Mouse (Mus musculus) skeletal muscle tissue, adult 2 months (tissue): ENCODE measurements at regions not wholly inside any gene's neighbourhood (a gene's known extent, or its start where the extent isn't known, plus 50 kb on each side); places are given as distances from the start of the nearest gene placed in this dataset.
A peak's percentile ranks its signal among the peaks of the same experiment; 100 is the strongest.

Experiments used
- DNase-seq: peaks from one replicate; pipeline ENCODE4 v3.0.0-alpha.2; 2012; ENCODE audit warnings: low read depth, low spot score

DNA sequence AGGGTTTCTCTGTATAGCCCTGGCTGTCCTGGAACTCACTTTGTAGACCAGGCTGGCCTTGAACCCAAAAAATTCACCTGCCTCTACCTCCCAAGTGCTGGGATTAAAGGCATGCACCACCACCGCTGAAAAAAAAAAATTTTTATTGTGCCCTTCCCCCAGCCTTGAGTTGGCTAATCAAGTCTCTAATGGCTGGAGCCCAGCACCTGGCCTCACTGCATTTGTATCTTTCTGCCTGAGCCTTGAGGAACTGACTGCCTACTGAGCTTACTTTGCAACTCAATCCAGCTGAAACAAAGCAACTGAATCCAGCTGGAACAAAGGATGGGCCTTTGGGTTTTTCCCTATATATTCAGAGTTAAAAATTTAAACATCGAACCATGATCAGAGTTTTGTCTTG lies 153.3 kb upstream of the Ccnh start:
- no peak for DNase-seq

DNA sequence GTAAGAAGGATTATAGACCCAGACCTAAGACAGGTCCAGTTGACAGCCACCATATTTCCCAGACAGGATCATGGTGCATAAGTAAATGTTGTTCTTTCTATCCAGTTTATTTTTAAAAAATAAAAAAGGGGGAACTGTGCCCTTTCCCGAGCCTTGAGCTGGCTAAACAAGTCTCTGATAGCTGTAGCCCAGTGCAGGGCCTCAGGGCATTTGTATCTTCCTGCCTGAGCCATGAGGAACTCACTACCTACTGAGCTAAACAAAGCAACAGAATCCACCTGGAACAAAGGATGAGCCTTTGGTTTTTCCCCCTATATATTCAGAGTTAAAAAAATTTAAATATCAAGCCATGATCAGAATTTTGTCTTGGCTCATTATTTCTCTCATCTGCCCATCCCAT lies 152.4 kb upstream of the Ccnh start:
- no peak for DNase-seq

DNA sequence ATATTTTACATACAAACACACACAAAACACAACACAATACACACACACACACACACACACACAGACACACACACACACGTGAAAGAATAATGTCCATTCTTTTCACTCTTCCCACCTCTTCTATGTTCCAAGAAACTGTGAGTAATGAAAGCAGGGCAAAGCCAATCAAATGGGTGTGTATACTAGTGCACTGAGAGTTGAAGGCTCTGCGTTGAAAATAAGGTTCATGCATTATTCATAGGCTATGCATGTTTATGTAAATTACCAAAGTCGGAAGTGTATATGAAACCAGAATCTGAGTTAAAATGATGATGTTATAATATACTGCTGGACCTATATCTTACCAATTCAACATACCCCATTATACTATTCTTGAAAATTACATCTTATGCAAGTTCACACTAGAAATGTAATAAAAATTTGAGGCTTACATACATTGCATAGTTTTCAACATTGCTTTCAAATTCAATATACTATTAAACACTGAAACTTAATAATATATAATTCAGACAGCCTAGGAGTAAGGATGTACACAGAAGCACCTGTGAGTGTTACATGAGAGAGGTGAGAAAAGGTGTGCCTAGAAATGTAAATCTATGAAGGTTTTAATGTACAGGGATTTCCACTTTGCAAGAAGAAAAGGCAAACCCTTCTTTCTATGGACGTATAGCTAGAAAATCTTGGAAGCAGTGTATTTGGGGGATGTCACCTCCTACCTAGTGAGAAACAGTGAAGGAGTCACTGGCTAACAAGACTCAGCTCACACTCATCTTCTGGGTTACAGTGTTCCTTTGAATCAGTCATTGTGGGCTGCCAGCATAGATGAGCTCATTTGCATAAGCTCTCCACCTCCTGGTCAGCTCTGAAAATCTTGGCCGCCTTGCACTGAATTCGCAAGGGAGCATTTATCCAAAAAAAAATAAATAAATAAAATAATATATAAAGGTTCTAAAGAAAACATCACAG lies 122.3 kb upstream of the Ccnh start:
- no peak for DNase-seq

DNA sequence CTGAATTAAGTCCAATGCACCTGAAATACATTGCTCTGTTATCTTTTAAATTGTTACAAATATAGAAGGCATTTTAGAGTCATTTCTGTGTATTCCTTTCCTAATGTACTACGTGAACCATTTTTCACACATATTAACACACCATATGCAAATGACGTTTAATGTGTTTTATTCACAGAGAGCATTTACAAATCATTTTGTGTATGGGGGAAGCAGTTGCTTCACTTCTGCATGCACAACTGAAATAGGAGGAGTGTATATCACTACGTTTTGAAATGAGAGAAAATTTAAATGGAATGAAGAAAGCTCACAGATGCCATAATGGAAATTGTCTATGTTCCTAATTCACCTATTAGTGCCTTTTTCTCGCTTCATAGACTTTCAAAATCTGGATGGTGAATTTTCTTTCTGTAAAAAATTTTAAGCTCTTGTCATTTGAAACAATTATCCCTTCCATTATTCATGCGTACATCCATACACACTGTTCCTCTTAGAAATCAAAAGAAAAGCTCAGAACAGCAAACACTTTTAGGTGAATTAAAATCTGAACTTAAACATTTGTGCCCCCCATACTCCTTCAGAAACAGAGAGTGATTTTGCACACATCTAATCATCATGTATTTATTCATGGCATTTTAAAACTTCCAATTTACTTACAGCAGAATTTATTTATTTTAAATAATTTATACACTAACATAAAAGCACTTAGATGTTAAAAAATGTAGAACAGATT lies 121.5 kb upstream of the Ccnh start:
- no peak for DNase-seq

DNA sequence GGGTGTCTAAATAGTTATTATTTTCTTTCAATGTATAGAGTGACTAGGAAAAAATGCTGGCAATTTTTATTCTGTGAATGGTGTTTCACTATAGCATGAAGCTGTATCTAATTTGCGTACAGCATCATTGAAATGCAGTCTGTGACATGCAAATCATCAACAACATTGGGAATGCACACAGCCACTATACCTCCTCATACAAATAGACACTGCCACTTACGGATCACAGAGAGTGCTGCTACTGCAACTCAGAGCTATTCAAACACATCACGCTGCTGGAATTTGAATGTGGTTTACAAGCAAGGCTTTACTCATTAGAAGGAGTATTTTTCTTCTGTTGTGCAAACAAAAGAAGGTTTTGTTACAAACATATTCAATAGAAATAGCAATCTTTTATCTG lies 120.8 kb upstream of the Ccnh start:
- DNase-seq: no peak

DNA sequence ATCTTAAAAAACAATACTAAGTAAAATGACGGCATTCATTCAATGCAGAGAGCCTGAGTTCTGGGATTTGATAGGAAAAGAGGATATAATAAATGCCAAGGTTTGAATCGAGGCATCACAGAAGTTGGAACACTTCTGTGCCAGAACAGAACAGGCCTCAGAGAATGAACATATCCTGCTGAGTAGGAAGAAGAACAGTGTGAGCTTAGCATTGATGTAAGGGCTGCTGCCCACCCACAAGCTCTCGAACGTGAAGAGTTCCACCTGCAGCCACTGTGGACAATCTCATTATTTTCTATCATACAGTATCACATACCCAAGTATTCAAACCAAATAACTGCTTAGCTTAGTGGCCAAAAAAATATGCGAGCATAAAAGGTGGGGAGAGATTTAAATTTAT lies 105.9 kb upstream of the Ccnh start:
- DNase-seq: no peak

DNA sequence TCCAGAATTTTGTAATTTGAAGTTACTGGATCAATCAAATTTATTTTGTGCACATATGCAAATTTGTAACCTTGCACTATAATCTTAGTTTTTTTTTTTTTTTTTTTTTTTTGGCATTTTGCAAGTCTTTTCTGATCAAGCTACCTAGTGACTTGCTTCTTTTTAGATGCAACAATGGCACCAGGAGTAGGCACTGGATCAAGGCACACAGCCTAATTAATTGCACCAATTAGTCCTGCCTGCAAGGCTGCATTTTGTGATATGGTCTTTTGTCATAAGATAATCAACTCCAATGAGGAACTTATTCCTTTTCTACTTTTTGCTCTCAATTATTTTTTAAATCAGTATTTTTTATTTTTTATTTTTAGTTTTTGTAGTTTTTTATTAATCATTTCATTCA lies 105.5 kb upstream of the Ccnh start:
- DNase-seq: no peak

DNA sequence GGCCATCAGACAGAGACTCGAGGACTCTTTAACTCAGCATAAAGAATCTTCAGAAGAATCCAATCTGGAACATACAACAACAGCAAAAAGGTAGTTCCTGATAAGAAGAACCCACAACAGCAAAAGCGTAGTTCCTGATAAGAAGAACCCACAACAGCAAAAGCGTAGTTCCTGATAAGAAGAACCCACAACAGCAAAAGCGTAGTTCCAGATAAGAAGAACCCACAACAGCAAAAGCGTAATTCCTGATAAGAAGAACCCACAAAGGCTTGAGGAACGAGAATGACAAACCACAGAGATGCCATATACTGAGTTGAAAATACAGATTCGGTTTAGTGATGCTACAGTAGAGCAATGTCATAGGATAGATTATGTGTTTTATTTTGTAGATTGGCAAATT lies 93.0 kb upstream of the Ccnh start:
- no peak for DNase-seq

DNA sequence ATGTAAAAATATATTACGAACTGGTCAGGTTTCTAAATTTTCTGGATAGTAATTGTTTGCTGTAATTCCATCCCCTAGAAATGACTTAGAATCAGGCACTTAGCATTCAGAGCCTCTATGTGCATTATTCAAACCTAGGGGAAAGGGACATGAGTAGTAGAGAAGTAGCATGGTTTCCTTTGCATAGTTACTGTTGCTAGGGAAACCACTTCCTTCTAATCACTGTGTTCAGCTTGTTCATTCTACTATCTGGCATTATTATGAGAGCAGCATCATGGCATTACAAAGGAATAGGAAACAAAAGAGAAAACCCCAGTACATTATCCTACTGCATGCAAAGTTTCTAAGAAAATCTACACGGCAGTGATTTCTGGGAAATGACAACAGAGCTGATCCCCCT lies 65.9 kb upstream of the Ccnh start:
- no peak for DNase-seq

DNA sequence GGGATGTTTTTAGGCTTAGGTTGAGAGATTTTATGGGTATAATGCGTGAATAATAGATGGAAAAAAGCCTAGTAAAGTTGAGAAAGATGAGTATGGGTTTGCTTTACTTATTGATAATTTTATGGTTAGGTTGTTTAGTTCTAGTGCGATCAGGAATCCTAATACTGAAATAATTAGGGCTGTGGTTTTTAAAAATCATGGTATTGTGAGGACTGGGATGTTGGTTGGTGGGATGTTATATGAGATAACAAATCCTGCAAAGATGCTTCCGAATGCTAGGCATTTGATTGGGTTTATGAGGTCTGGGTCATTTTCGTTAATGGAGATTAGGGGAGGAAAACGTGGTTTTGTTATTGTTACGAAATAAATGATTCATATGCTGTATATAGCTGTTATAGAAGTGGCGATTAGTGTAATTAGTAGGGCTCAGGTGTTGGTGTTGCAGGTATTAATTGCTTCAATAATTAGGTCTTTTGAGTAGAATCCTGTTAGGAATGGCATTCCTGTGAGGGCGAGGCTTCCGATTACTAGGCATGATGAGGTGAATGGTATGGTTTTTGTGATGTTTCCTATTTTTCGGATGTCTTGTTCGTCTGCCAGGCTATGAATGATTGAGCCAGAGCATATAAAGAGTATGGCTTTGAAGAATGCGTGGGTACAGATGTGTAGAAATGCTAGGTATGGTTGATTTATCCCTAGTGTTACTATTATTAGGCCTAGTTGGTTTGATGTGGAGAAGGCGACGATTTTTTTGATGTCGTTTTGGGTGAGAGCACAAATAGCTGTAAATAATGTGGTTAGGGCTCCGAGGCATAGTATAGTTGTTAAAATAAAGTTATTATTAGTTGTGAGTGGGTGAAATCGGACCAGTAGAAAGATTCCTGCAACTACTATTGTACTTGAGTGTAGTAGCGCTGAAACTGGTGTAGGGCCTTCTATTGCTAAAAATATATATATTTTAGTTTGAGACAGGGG lies 62.3 kb upstream of the Ccnh start:
- DNase-seq: peak; percentile 34

DNA sequence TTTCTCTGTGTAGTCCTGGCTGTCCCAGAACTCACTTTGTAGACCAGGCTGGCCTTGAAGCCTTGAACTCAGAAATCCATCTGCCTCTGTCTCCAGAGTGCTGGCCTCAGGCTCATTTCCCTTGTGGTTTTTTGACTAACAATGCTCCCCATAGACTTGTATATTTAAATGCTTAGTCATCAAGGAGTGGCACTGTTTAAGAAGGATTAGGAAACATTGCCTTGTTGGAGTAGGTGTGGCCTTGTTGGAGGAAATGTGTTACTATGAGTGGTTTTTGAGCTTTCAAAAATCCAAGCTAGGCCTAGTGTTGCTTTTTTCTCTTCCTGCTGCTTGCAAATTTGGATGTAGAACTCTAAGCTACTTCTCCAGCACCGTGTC lies 61.7 kb upstream of the Ccnh start:
- DNase-seq: no peak
